In genomic region chr11:68211924-68212578, GRCm38 (mm10) we compare ENCODE assay signal across 8 mouse cellular contexts.
DNase-seq lines count a peak whose midpoint lies in the region; ATAC-seq and TF ChIP-seq lines count a peak whose summit lies in the region.
"Had no signal": no experiment of that assay in that cellular context is flagged by ENCODE, and none has a peak within 500 bp of the region (broad histone marks: within the 10 kb centered on the region; RNA-seq: fewer than 3 reads in every experiment).

No protein-coding gene starts in this region.

- H3K9ac ChIP-seq in embryonic facial prominence, embryonic 14.5 days (ENCODE audit: low read depth, low read length) = no peak overlapping the region
- H3K9ac ChIP-seq in hindbrain, embryonic 12.5 days = no peak overlapping the region
- no peak overlapping the region for H3K9ac ChIP-seq in limb, embryonic 14.5 days (ENCODE audit: low read depth, low read length, severe bottlenecking)
- H3K9ac ChIP-seq: embryonic facial prominence, embryonic 13.5 days had no signal

- peaks cover 9% of the 10 kb centered on the region for H3K36me3 ChIP-seq in C2C12 (ENCODE audit: control insufficient read depth, insufficient read depth)
- H3K36me3 ChIP-seq in embryonic facial prominence, embryonic 14.5 days (ENCODE audit: control insufficient read depth, insufficient read depth, low read length) = 0 out of 2 replicates have a peak, but pooled peaks cover 8% of the 10 kb centered on the region
- no peaks in the 10 kb centered on the region for H3K36me3 ChIP-seq in hindbrain, embryonic 12.5 days
- no peaks in the 10 kb centered on the region for H3K36me3 ChIP-seq in limb, embryonic 14.5 days (ENCODE audit: control insufficient read depth, insufficient read depth, low read length)
- H3K36me3 ChIP-seq: embryonic facial prominence, embryonic 13.5 days had no signal

- H3K9me3 ChIP-seq in embryonic facial prominence, embryonic 14.5 days (ENCODE audit: control insufficient read depth, low read length) = no peaks in the 10 kb centered on the region
- no peaks in the 10 kb centered on the region for H3K9me3 ChIP-seq in hindbrain, embryonic 12.5 days (replicated peaks)
- H3K9me3 ChIP-seq in limb, embryonic 14.5 days (ENCODE audit: control insufficient read depth, low read length) = no peaks in the 10 kb centered on the region
- H3K9me3 ChIP-seq: embryonic facial prominence, embryonic 13.5 days had no signal

- H3K79me3 ChIP-seq in C2C12 (ENCODE audit: low read depth) = no peaks in the 10 kb centered on the region

- no peak overlapping the region for H3K4me2 ChIP-seq in embryonic facial prominence, embryonic 14.5 days (ENCODE audit: low read depth, low read length)
- no peak overlapping the region for H3K4me2 ChIP-seq in hindbrain, embryonic 12.5 days (replicated peaks)
- H3K4me2 ChIP-seq in limb, embryonic 14.5 days (replicated peaks; ENCODE audit: low read depth, low read length, severe bottlenecking) = 0 out of 2 replicates have a peak overlapping the region, but pooled peaks have one; percentile 15
- H3K4me2 ChIP-seq: embryonic facial prominence, embryonic 13.5 days had no signal

- no peak overlapping the region; the same call in 1 of the 2 replicates for H3K27ac ChIP-seq in embryonic facial prominence, embryonic 14.5 days (replicated peaks; ENCODE audit: low read depth, low read length)
- H3K27ac ChIP-seq in hindbrain, embryonic 12.5 days = peak overlapping the region; percentile 46; the same call in 1 of the 2 replicates
- peak overlapping the region; percentile 73 for H3K27ac ChIP-seq in limb, embryonic 14.5 days (replicated peaks; ENCODE audit: low read depth, low read length)
- H3K27ac ChIP-seq in olfactory bulb, adult 2 months (ENCODE audit: insufficient read depth, low read depth, low read length) = no peak overlapping the region
- H3K27ac ChIP-seq: embryonic facial prominence, embryonic 13.5 days had no signal

- H3K4me1 ChIP-seq in embryonic facial prominence, embryonic 14.5 days (ENCODE audit: control insufficient read depth, insufficient read depth, low read length) = peaks cover 18% of the 10 kb centered on the region
- peaks cover 48% of the 10 kb centered on the region for H3K4me1 ChIP-seq in hindbrain, embryonic 12.5 days
- H3K4me1 ChIP-seq in limb, embryonic 14.5 days (ENCODE audit: control insufficient read depth, insufficient read depth, low read length) = peaks cover 64% of the 10 kb centered on the region
- H3K4me1 ChIP-seq in olfactory bulb, adult 2 months (ENCODE audit: control insufficient read depth, insufficient read depth, low read length) = peaks cover 35% of the 10 kb centered on the region

- ATAC-seq in embryonic facial prominence, embryonic 14.5 days (ENCODE audit: low read depth) = peak; percentile 41
- ATAC-seq in hindbrain, embryonic 12.5 days (ENCODE audit: low FRiP score) = peak; percentile 21
- ATAC-seq in limb, embryonic 14.5 days (ENCODE audit: low FRiP score, low read depth) = peak; percentile 85
- no peak for ATAC-seq in erythroid progenitor cell, adult 5-6 weeks (replicated peaks; ENCODE audit: low FRiP score, poor library complexity, severe bottlenecking)

- no peak overlapping the region for H3K4me3 ChIP-seq in C2C12 (ENCODE audit: insufficient read depth, poor library complexity, severe bottlenecking)
- no peak overlapping the region for H3K4me3 ChIP-seq in embryonic facial prominence, embryonic 14.5 days (ENCODE audit: low read depth, low read length)
- H3K4me3 ChIP-seq in hindbrain, embryonic 12.5 days = no peak overlapping the region
- no peak overlapping the region for H3K4me3 ChIP-seq in limb, embryonic 14.5 days (replicated peaks; ENCODE audit: low read length)
- no peak overlapping the region for H3K4me3 ChIP-seq in olfactory bulb, adult 2 months (ENCODE audit: insufficient read depth, low read depth, low read length)
- H3K4me3 ChIP-seq: embryonic facial prominence, embryonic 13.5 days had no signal

- H3K79me2 ChIP-seq in C2C12 (ENCODE audit: control insufficient read depth, insufficient read depth) = no peaks in the 10 kb centered on the region

- no peaks in the 10 kb centered on the region for H3K27me3 ChIP-seq in C2C12 (ENCODE audit: control insufficient read depth, insufficient read depth, insufficient read length)
- no peaks in the 10 kb centered on the region for H3K27me3 ChIP-seq in embryonic facial prominence, embryonic 14.5 days (replicated peaks; ENCODE audit: control insufficient read depth, insufficient read depth, low read length)
- no peaks in the 10 kb centered on the region for H3K27me3 ChIP-seq in hindbrain, embryonic 12.5 days
- no peaks in the 10 kb centered on the region for H3K27me3 ChIP-seq in limb, embryonic 14.5 days (ENCODE audit: control insufficient read depth, insufficient read depth, low read length)
- H3K27me3 ChIP-seq: embryonic facial prominence, embryonic 13.5 days had no signal

- WGBS in embryonic facial prominence, embryonic 14.5 days = 45% methylated on average over 8 of the region's 8 CpGs
- WGBS in hindbrain, embryonic 12.5 days = 38% methylated on average over 8 of the region's 8 CpGs
- 25% methylated on average over 8 of the region's 8 CpGs for WGBS in limb, embryonic 14.5 days
- 67% methylated on average over 8 of the region's 8 CpGs for WGBS in olfactory bulb, adult 2 months

- TF ChIP-seq POLR2A in limb, embryonic 14.5 days (IDR thresholded peaks at IDR 0.05; ENCODE audit: borderline replicate concordance, extremely low read depth, insufficient read depth, insufficient read length) = no peak
- no peak for TF ChIP-seq POLR2A in olfactory bulb, adult 2 months (IDR thresholded peaks at IDR 0.05; ENCODE audit: insufficient read depth, low read depth, low read length)

- DNase-seq in ES-CJ7 (ENCODE audit: low read depth, low spot score) = peak; percentile 52
- peak; percentile 58 for DNase-seq in embryonic facial prominence, embryonic 14.5 days (ENCODE audit: low spot score)
- DNase-seq in limb, embryonic 14.5 days (ENCODE audit: low spot score) = peak; percentile 69

- no peak overlapping the region for H3ac ChIP-seq in C2C12 (ENCODE audit: control insufficient read depth, insufficient read length, low read depth)

- peak; percentile 22 for TF ChIP-seq CTCF in C2C12 (IDR thresholded peaks at IDR 0.05; ENCODE audit: control insufficient read depth, insufficient read depth, insufficient read length)
- 0 out of 2 replicates have a peak, but pooled peaks have one; percentile 15 for TF ChIP-seq CTCF in olfactory bulb, adult 2 months (IDR thresholded peaks at IDR 0.05; ENCODE audit: insufficient read depth, low read depth, low read length)

TF ChIP-seq in C2C12, 6 proteins besides CTCF, POLR2A, EP300 and RAD21:
- TF ChIP-seq MAX (IDR thresholded peaks at IDR 0.05) (no peak), MYOD1 (IDR thresholded peaks at IDR 0.05; ENCODE audit: control insufficient read depth, insufficient read length, low read depth) (no peak), FOSL1 (IDR thresholded peaks at IDR 0.05; ENCODE audit: insufficient read depth, low read length, poor library complexity, severe bottlenecking) (no peak), CEBPB (IDR thresholded peaks at IDR 0.05; ENCODE audit: low read depth) (no peak), USF1 (IDR thresholded peaks at IDR 0.05; ENCODE audit: low read depth) (no peak), MYOG (IDR thresholded peaks at IDR 0.05; ENCODE audit: control insufficient read depth, extremely low read depth, insufficient read length) (no peak)

Comparison
In these comparisons a context has a peak if more than half of its experiments do, and no peak if none do; other contexts are left out.
1. H3K27ac ChIP-seq: peak in hindbrain, embryonic 12.5 days (single experiment) and limb, embryonic 14.5 days (single experiment); none in embryonic facial prominence, embryonic 14.5 days (single experiment) and olfactory bulb, adult 2 months (single experiment).
2. Peak in every context shown above with its lines, with median percentiles within 50 percentile points of each other: DNase-seq.